14 mouse cellular contexts compared by ENCODE assay signal in genomic region chr15:79060887-79061565, GRCm38 (mm10). TPM values are rescaled to one million over a fixed set of nuclear protein-coding genes. Genes with fewer than 3 reads are reported as not detected.
DNase-seq lines count a peak whose midpoint lies in the region; ATAC-seq lines count a peak whose summit lies in the region.
"Had no signal": no experiment of that assay in that cellular context is flagged by ENCODE, and none has a peak within 500 bp of the region (broad histone marks: within the 10 kb centered on the region; RNA-seq: fewer than 3 reads in every experiment).

No protein-coding gene starts in this region.

- H3K27ac ChIP-seq in heart, embryonic 12.5 days (ENCODE audit: poor library complexity, severe bottlenecking), result no peak overlapping the region
- no peak overlapping the region for H3K27ac ChIP-seq in midbrain, embryonic 12.5 days (replicated peaks)
- H3K27ac ChIP-seq in midbrain, embryonic 11.5 days (ENCODE audit: low read depth, low read length), result no peak overlapping the region
- H3K27ac ChIP-seq in limb, embryonic 12.5 days, result no peak overlapping the region
- H3K27ac ChIP-seq in stomach, embryonic 15.5 days, result no peak overlapping the region
- H3K27ac ChIP-seq: layer of hippocampus, adult 2 months had no signal

- no peaks in the 10 kb centered on the region for H3K27me3 ChIP-seq in heart, embryonic 12.5 days (replicated peaks)
- no peaks in the 10 kb centered on the region for H3K27me3 ChIP-seq in midbrain, embryonic 12.5 days
- H3K27me3 ChIP-seq in midbrain, embryonic 11.5 days (ENCODE audit: control insufficient read depth, insufficient read depth, low read length), result no peaks in the 10 kb centered on the region
- H3K27me3 ChIP-seq in limb, embryonic 12.5 days, result no peaks in the 10 kb centered on the region
- no peaks in the 10 kb centered on the region for H3K27me3 ChIP-seq in stomach, embryonic 15.5 days (replicated peaks)

- peaks cover 50% of the 10 kb centered on the region for H3K36me3 ChIP-seq in heart, embryonic 12.5 days
- peaks cover 51% of the 10 kb centered on the region for H3K36me3 ChIP-seq in midbrain, embryonic 12.5 days
- H3K36me3 ChIP-seq in midbrain, embryonic 11.5 days (ENCODE audit: control insufficient read depth, insufficient read depth, low read length), result peaks cover 3% of the 10 kb centered on the region
- H3K36me3 ChIP-seq in limb, embryonic 12.5 days, result peaks cover 51% of the 10 kb centered on the region
- H3K36me3 ChIP-seq in stomach, embryonic 15.5 days, result peaks cover 25% of the 10 kb centered on the region

- 74% methylated on average over 14 of the region's 14 CpGs for WGBS in heart, embryonic 12.5 days
- 85% methylated on average over 14 of the region's 14 CpGs for WGBS in midbrain, embryonic 12.5 days
- 88% methylated on average over 14 of the region's 14 CpGs for WGBS in midbrain, embryonic 11.5 days
- 87% methylated on average over 14 of the region's 14 CpGs for WGBS in limb, embryonic 12.5 days
- WGBS in stomach, embryonic 15.5 days, result 77% methylated on average over 14 of the region's 14 CpGs

- no peak overlapping the region for H3K9ac ChIP-seq in heart, embryonic 12.5 days
- H3K9ac ChIP-seq in midbrain, embryonic 12.5 days (replicated peaks), result no peak overlapping the region
- no peak overlapping the region for H3K9ac ChIP-seq in midbrain, embryonic 11.5 days (ENCODE audit: low read length)
- H3K9ac ChIP-seq in limb, embryonic 12.5 days (replicated peaks), result no peak overlapping the region
- no peak overlapping the region for H3K9ac ChIP-seq in stomach, embryonic 15.5 days

- H3K9me3 ChIP-seq in heart, embryonic 12.5 days (replicated peaks), result no peaks in the 10 kb centered on the region
- H3K9me3 ChIP-seq in midbrain, embryonic 12.5 days, result no peaks in the 10 kb centered on the region
- no peaks in the 10 kb centered on the region for H3K9me3 ChIP-seq in midbrain, embryonic 11.5 days (ENCODE audit: control insufficient read depth, low read length)
- no peaks in the 10 kb centered on the region for H3K9me3 ChIP-seq in limb, embryonic 12.5 days
- H3K9me3 ChIP-seq in stomach, embryonic 15.5 days, result no peaks in the 10 kb centered on the region

- 0 out of 2 replicates have a peak overlapping the region, but pooled peaks have one; percentile 1 for H3K4me2 ChIP-seq in heart, embryonic 12.5 days
- H3K4me2 ChIP-seq in midbrain, embryonic 12.5 days (replicated peaks), result 0 out of 2 replicates have a peak overlapping the region, but pooled peaks have one; percentile 4
- H3K4me2 ChIP-seq in midbrain, embryonic 11.5 days, result no peak overlapping the region; the same call in 1 of the 2 replicates
- peak overlapping the region; percentile 84; the same call in 1 of the 2 replicates for H3K4me2 ChIP-seq in limb, embryonic 12.5 days
- H3K4me2 ChIP-seq in stomach, embryonic 15.5 days, result peak overlapping the region; percentile 81

- peaks cover 24% of the 10 kb centered on the region for H3K4me1 ChIP-seq in heart, embryonic 12.5 days (replicated peaks)
- peaks cover 16% of the 10 kb centered on the region for H3K4me1 ChIP-seq in midbrain, embryonic 12.5 days
- H3K4me1 ChIP-seq in midbrain, embryonic 11.5 days (ENCODE audit: control insufficient read depth, insufficient read depth, low read length), result peaks cover 13% of the 10 kb centered on the region
- H3K4me1 ChIP-seq in limb, embryonic 12.5 days (replicated peaks), result peaks cover 16% of the 10 kb centered on the region
- H3K4me1 ChIP-seq in stomach, embryonic 15.5 days, result peaks cover 28% of the 10 kb centered on the region

- intact Hi-C loops in heart, postnatal 36 days (cut with DNase I), result no loop called here

- ATAC-seq in heart, embryonic 12.5 days (ENCODE audit: insufficient number of reproducible peaks, low FRiP score), result no peak
- ATAC-seq in midbrain, embryonic 12.5 days (ENCODE audit: low FRiP score, low read depth), result no peak
- ATAC-seq in midbrain, embryonic 11.5 days (ENCODE audit: low FRiP score), result no peak
- ATAC-seq in limb, embryonic 12.5 days (ENCODE audit: insufficient number of reproducible peaks, insufficient read depth, low FRiP score, low TSS enrichment, low read depth), result no peak
- ATAC-seq in stomach, embryonic 15.5 days (ENCODE audit: insufficient read depth, low FRiP score, low read depth), result no peak
- ATAC-seq: activated CD4-positive, CD25-positive, alpha-beta regulatory T cell, adult 4 months; CD4-positive, CD25-positive, alpha-beta regulatory T cell, adult 4 months had no signal

- no peak for DNase-seq in heart, postnatal 36 days
- DNase-seq in midbrain, embryonic 11.5 days (ENCODE audit: low spot score, missing footprints), result no peak
- no peak for DNase-seq in adrenal gland, postnatal 25 days
- no peak for DNase-seq in natural killer cell, adult 2 months (ENCODE audit: low spot score in 2 of 2)
- DNase-seq: gastrocnemius, postnatal 10 days; spleen, adult 18-20 months had no signal

- H3K4me3 ChIP-seq in heart, embryonic 12.5 days, result no peak overlapping the region
- no peak overlapping the region for H3K4me3 ChIP-seq in midbrain, embryonic 12.5 days
- no peak overlapping the region for H3K4me3 ChIP-seq in midbrain, embryonic 11.5 days (ENCODE audit: low read depth, low read length)
- 0 out of 2 replicates have a peak overlapping the region, but pooled peaks have one; percentile 95 for H3K4me3 ChIP-seq in limb, embryonic 12.5 days (replicated peaks)
- no peak overlapping the region for H3K4me3 ChIP-seq in stomach, embryonic 15.5 days (replicated peaks)

RNA-seq across cellular contexts. Expression of gene Ankrd54, which starts 1.7 kb away (rescaled TPM):
- 29.0 and 30.0 TPM in 2 replicates for polyA plus RNA-seq in heart, embryonic 12.5 days (2016; fragmentation: Nextera tagmentation; extraction: Ambion mirVana)
- total RNA-seq in heart, postnatal 36 days (2021), result 1 to 10 TPM; 7.7 to 8.1 TPM
- polyA plus RNA-seq in midbrain, embryonic 12.5 days (2016; fragmentation: Nextera tagmentation; extraction: Ambion mirVana), result 64.0 and 67.5 TPM in 2 replicates
- 52.7 and 53.5 TPM in 2 replicates for polyA plus RNA-seq in midbrain, embryonic 11.5 days (2014; fragmentation: Nextera tagmentation; extraction: Ambion mirVana)
- polyA plus RNA-seq in limb, embryonic 12.5 days (2016; fragmentation: Nextera tagmentation; extraction: Ambion mirVana), result 63.7 and 67.1 TPM in 2 replicates
- polyA plus RNA-seq in stomach, embryonic 15.5 days (2015; fragmentation: Nextera tagmentation; extraction: Ambion mirVana), result 49.7 and 51.8 TPM in 2 replicates
- 20.4 and 27.4 TPM in 2 replicates for total RNA-seq in adrenal gland, postnatal 25 days (2021)

RNA-seq across cellular contexts. Expression of gene Eif3l, which starts 14.0 kb away (rescaled TPM):
- polyA plus RNA-seq in heart, embryonic 12.5 days (2016; fragmentation: Nextera tagmentation; extraction: Ambion mirVana), result 165 TPM in 2 replicates
- total RNA-seq in heart, postnatal 36 days (2021), result 10 to 100 TPM; 71.6 to 72.7 TPM
- polyA plus RNA-seq in midbrain, embryonic 12.5 days (2016; fragmentation: Nextera tagmentation; extraction: Ambion mirVana), result 198 and 202 TPM in 2 replicates
- polyA plus RNA-seq in midbrain, embryonic 11.5 days (2014; fragmentation: Nextera tagmentation; extraction: Ambion mirVana), result 242 and 251 TPM in 2 replicates
- polyA plus RNA-seq in limb, embryonic 12.5 days (2016; fragmentation: Nextera tagmentation; extraction: Ambion mirVana), result 232 and 241 TPM in 2 replicates
- polyA plus RNA-seq in stomach, embryonic 15.5 days (2015; fragmentation: Nextera tagmentation; extraction: Ambion mirVana), result 200 and 222 TPM in 2 replicates
- total RNA-seq in adrenal gland, postnatal 25 days (2021), result 150 and 151 TPM in 2 replicates

RNA-seq across cellular contexts. Expression of gene Galr3, which starts 19.3 kb away (rescaled TPM):
- not detected in 2 replicates for polyA plus RNA-seq in heart, embryonic 12.5 days (2016; fragmentation: Nextera tagmentation; extraction: Ambion mirVana)
- not detected for total RNA-seq in heart, postnatal 36 days (2021)
- not detected in 2 replicates for polyA plus RNA-seq in midbrain, embryonic 12.5 days (2016; fragmentation: Nextera tagmentation; extraction: Ambion mirVana)
- not detected in 2 replicates for polyA plus RNA-seq in midbrain, embryonic 11.5 days (2014; fragmentation: Nextera tagmentation; extraction: Ambion mirVana)
- polyA plus RNA-seq in limb, embryonic 12.5 days (2016; fragmentation: Nextera tagmentation; extraction: Ambion mirVana), result 0.18 TPM in 1 of 2 replicates, not detected in the other
- 0.68 and 0.89 TPM in 2 replicates for polyA plus RNA-seq in stomach, embryonic 15.5 days (2015; fragmentation: Nextera tagmentation; extraction: Ambion mirVana)
- 0.39 TPM in 1 of 2 replicates, not detected in the other for total RNA-seq in adrenal gland, postnatal 25 days (2021)
- polyA plus RNA-seq: activated CD4-positive, CD25-positive, alpha-beta regulatory T cell, adult 4 months; CD4-positive, CD25-positive, alpha-beta regulatory T cell, adult 4 months; neural tube, embryonic 11.5 days had no signal

RNA-seq across cellular contexts. Expression of gene H1f0, which starts 32.8 kb away (rescaled TPM):
- 294 and 300 TPM in 2 replicates for polyA plus RNA-seq in heart, embryonic 12.5 days (2016; fragmentation: Nextera tagmentation; extraction: Ambion mirVana)
- total RNA-seq in heart, postnatal 36 days (2021), result 100 to 1,000 TPM in 1 of 2 experiments, 10 to 100 TPM in 1; 79.2 to 117 TPM
- 547 and 575 TPM in 2 replicates for polyA plus RNA-seq in midbrain, embryonic 12.5 days (2016; fragmentation: Nextera tagmentation; extraction: Ambion mirVana)
- 355 and 376 TPM in 2 replicates for polyA plus RNA-seq in midbrain, embryonic 11.5 days (2014; fragmentation: Nextera tagmentation; extraction: Ambion mirVana)
- polyA plus RNA-seq in limb, embryonic 12.5 days (2016; fragmentation: Nextera tagmentation; extraction: Ambion mirVana), result 677 and 728 TPM in 2 replicates
- polyA plus RNA-seq in stomach, embryonic 15.5 days (2015; fragmentation: Nextera tagmentation; extraction: Ambion mirVana), result 546 and 587 TPM in 2 replicates
- 159 and 217 TPM in 2 replicates for total RNA-seq in adrenal gland, postnatal 25 days (2021)

RNA-seq across cellular contexts. Expression of gene Micall1, which starts 47.7 kb away (rescaled TPM):
- polyA plus RNA-seq in heart, embryonic 12.5 days (2016; fragmentation: Nextera tagmentation; extraction: Ambion mirVana), result 24.2 and 24.3 TPM in 2 replicates
- 10 to 100 TPM; 39.0 to 50.1 TPM for total RNA-seq in heart, postnatal 36 days (2021)
- 11.4 and 11.5 TPM in 2 replicates for polyA plus RNA-seq in midbrain, embryonic 12.5 days (2016; fragmentation: Nextera tagmentation; extraction: Ambion mirVana)
- polyA plus RNA-seq in midbrain, embryonic 11.5 days (2014; fragmentation: Nextera tagmentation; extraction: Ambion mirVana), result 5.2 and 5.4 TPM in 2 replicates
- 12.2 and 13.0 TPM in 2 replicates for polyA plus RNA-seq in limb, embryonic 12.5 days (2016; fragmentation: Nextera tagmentation; extraction: Ambion mirVana)
- polyA plus RNA-seq in stomach, embryonic 15.5 days (2015; fragmentation: Nextera tagmentation; extraction: Ambion mirVana), result 11.5 and 11.9 TPM in 2 replicates
- total RNA-seq in adrenal gland, postnatal 25 days (2021), result 42.9 and 57.5 TPM in 2 replicates
